Mouse (Mus musculus): ENCODE data around the gene Gpi1.

GRCm38 (mm10) chr7:34263437-34263836, 33.3 kb upstream of the Gpi1 start:
- TF ChIP-seq CTCF (IDR thresholded peaks at IDR 0.05; ENCODE audit: low read depth, low read length) (no peak), EP300 (IDR thresholded peaks at IDR 0.05; ENCODE audit: insufficient read depth, low read depth, low read length) (no peak), POLR2A (IDR thresholded peaks at IDR 0.05; ENCODE audit: insufficient read depth, low read length) (no peak)

All from ES-Bruce4 (cell line).